In genomic region chr7:139397521-139397920, GRCm38 (mm10) we compare ENCODE assay signal across 7 mouse cellular contexts. TPM values are rescaled to one million over a fixed set of nuclear protein-coding genes. Genes with fewer than 3 reads are reported as not detected.
DNase-seq lines count a peak whose midpoint lies in the region; ATAC-seq and TF ChIP-seq lines count a peak whose summit lies in the region.

No protein-coding gene starts in this region.

- no peak overlapping the region for H3K4me3 ChIP-seq in midbrain, postnatal 0 days (ENCODE audit: low read depth, low read length)
- H3K4me3 ChIP-seq in midbrain, embryonic 10.5 days = no peak overlapping the region
- H3K4me3 ChIP-seq in gastrocnemius, adult 2 months = no peak overlapping the region
- no peak overlapping the region for H3K4me3 ChIP-seq in hindbrain, postnatal 0 days (ENCODE audit: low read length)

- H3K9ac ChIP-seq in midbrain, postnatal 0 days (replicated peaks; ENCODE audit: low read length, poor library complexity, severe bottlenecking) = no peak overlapping the region
- no peak overlapping the region for H3K9ac ChIP-seq in hindbrain, postnatal 0 days (replicated peaks; ENCODE audit: low read length)

- WGBS in midbrain, postnatal 0 days = 49% methylated on average over 8 of the region's 8 CpGs
- WGBS in midbrain, embryonic 10.5 days = 84% methylated on average over 8 of the region's 8 CpGs
- 34% methylated on average over 8 of the region's 8 CpGs for WGBS in hindbrain, postnatal 0 days

- H3K4me1 ChIP-seq in midbrain, postnatal 0 days (ENCODE audit: insufficient read depth, low read length) = 0 out of 2 replicates have a peak, but pooled peaks cover 5% of the 10 kb centered on the region
- H3K4me1 ChIP-seq in midbrain, embryonic 10.5 days = peaks cover 16% of the 10 kb centered on the region
- peaks cover 24% of the 10 kb centered on the region for H3K4me1 ChIP-seq in hindbrain, postnatal 0 days (ENCODE audit: insufficient read depth, low read length)

- TF ChIP-seq CTCF in midbrain, postnatal 0 days (IDR thresholded peaks at IDR 0.05) = no peak
- TF ChIP-seq CTCF in gastrocnemius, adult 2 months (IDR thresholded peaks at IDR 0.05) = no peak
- TF ChIP-seq CTCF in hindbrain, postnatal 0 days (IDR thresholded peaks at IDR 0.05; ENCODE audit: low read depth) = no peak

- no peak overlapping the region for H3K4me2 ChIP-seq in midbrain, postnatal 0 days (ENCODE audit: low read depth, low read length, poor library complexity, severe bottlenecking)
- H3K4me2 ChIP-seq in hindbrain, postnatal 0 days (ENCODE audit: low read depth, low read length) = no peak overlapping the region

- no peak for ATAC-seq in midbrain, postnatal 0 days (ENCODE audit: low FRiP score)
- peak; percentile 48; the same call in 1 of the 2 replicates for ATAC-seq in hindbrain, postnatal 0 days
- ATAC-seq in megakaryocyte-erythroid progenitor cell, adult 5-6 weeks (replicated peaks; ENCODE audit: low FRiP score, low TSS enrichment, poor library complexity, severe bottlenecking) = peak; percentile 89

- no peaks in the 10 kb centered on the region for H3K27me3 ChIP-seq in midbrain, postnatal 0 days (ENCODE audit: insufficient read depth, low read length)
- H3K27me3 ChIP-seq in midbrain, embryonic 10.5 days (ENCODE audit: low read depth, poor library complexity, severe bottlenecking) = no peaks in the 10 kb centered on the region
- H3K27me3 ChIP-seq in hindbrain, postnatal 0 days (ENCODE audit: insufficient read depth, low read length) = no peaks in the 10 kb centered on the region

- intact Hi-C loops in gastrocnemius, adult 2 months (cut with DNase I) = no loop called here

- no peaks in the 10 kb centered on the region for H3K36me3 ChIP-seq in midbrain, postnatal 0 days (ENCODE audit: insufficient read depth, low read length)
- H3K36me3 ChIP-seq in midbrain, embryonic 10.5 days = no peaks in the 10 kb centered on the region
- no peaks in the 10 kb centered on the region for H3K36me3 ChIP-seq in hindbrain, postnatal 0 days (ENCODE audit: insufficient read depth, low read length)

- H3K9me3 ChIP-seq in midbrain, postnatal 0 days (ENCODE audit: low read length) = no peaks in the 10 kb centered on the region
- no peaks in the 10 kb centered on the region for H3K9me3 ChIP-seq in midbrain, embryonic 10.5 days (replicated peaks)
- no peaks in the 10 kb centered on the region for H3K9me3 ChIP-seq in hindbrain, postnatal 0 days (ENCODE audit: low read length)

- DNase-seq in midbrain, postnatal 0 days (ENCODE audit: low spot score) = peak; percentile 75
- DNase-seq in midbrain, embryonic 10.5 days (ENCODE audit: low spot score) = no peak
- peak; percentile 59 for DNase-seq in adrenal gland, postnatal 25 days
- peak; percentile 62 for DNase-seq in gastrocnemius, adult 2 months
- peak; percentile 78 for DNase-seq in hindbrain, postnatal 0 days (ENCODE audit: low spot score)
- no peak for DNase-seq in embryo, embryonic 9.5 days (ENCODE audit: extremely low spot score)

- H3K27ac ChIP-seq in midbrain, postnatal 0 days (ENCODE audit: low read depth, low read length) = no peak overlapping the region
- no peak overlapping the region for H3K27ac ChIP-seq in midbrain, embryonic 10.5 days (replicated peaks)
- no peak overlapping the region for H3K27ac ChIP-seq in gastrocnemius, adult 2 months
- H3K27ac ChIP-seq in hindbrain, postnatal 0 days = peak overlapping the region; percentile 54

RNA-seq across cellular contexts. Expression of gene Inpp5a, which starts 8.6 kb away (rescaled TPM):
- total RNA-seq in midbrain, postnatal 0 days (2014; rRNA removed) = 15.1 and 20.9 TPM in 2 replicates
- polyA plus RNA-seq in midbrain, postnatal 0 days (2015; fragmentation: Nextera tagmentation; extraction: Ambion mirVana) = 20.4 and 21.2 TPM in 2 replicates
- 17.3 and 19.2 TPM in 2 replicates for polyA plus RNA-seq in midbrain, embryonic 10.5 days (2016; fragmentation: Nextera tagmentation; extraction: Ambion mirVana)
- total RNA-seq in adrenal gland, postnatal 25 days (2021) = 67.4 and 93.7 TPM in 2 replicates
- 10 to 100 TPM; 77.2 to 95.0 TPM for total RNA-seq in gastrocnemius, adult 2 months (2021)
- 16.6 and 17.5 TPM in 2 replicates for total RNA-seq in hindbrain, postnatal 0 days (2014; rRNA removed)
- polyA plus RNA-seq in hindbrain, postnatal 0 days (2015; fragmentation: Nextera tagmentation; extraction: Ambion mirVana) = 23.6 and 25.3 TPM in 2 replicates
- 4.6 and 8.2 TPM in 2 replicates for total RNA-seq in megakaryocyte-erythroid progenitor cell, adult 5-6 weeks (2014; fragmentation: Nextera tagmentation)
- 3.2 and 4.9 TPM in 2 replicates for total RNA-seq in megakaryocyte-erythroid progenitor cell, adult 5-6 weeks (2017)

Comparison
In these comparisons a context has a peak if more than half of its experiments do, and no peak if none do; other contexts are left out.
1. DNase-seq: peak in midbrain, postnatal 0 days (single experiment), adrenal gland, postnatal 25 days (single experiment), gastrocnemius, adult 2 months (single experiment) and hindbrain, postnatal 0 days (single experiment); none in midbrain, embryonic 10.5 days (single experiment) and embryo, embryonic 9.5 days (single experiment).